Mouse (Mus musculus) regulatory T cell (primary cell): ENCODE results near the gene Arhgap24.

Experiments
- in situ Hi-C: fragments of 300-600 bp; cut with MboI, MseI; formaldehyde crosslinking; loops from one replicate; pipeline ENCODE4 v1.15.1; 2025; ENCODE audit warnings: high pct_unique_total_duplicates

The Arhgap24 gene

DNA sequence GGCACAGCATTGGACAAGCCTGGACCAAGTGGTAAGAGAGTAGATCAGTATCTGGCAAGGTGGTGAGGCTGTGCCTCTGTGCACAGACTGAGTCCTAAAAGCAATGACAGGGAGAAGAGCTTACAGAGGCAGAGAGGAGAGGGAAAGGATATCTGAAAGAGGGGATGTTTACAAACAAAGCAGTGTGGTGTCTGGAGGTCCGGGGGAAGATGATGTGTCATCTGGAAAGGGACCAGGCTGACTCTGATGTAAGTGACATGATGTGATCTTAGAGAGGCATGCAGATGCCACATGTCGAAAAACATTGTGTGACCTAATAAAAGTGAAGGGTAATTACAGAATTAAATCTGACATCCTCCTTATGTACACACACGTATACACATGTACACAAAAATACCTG, 307.2 kb downstream of the Arhgap24 start:
- in situ Hi-C loops, result no loop called here

DNA sequence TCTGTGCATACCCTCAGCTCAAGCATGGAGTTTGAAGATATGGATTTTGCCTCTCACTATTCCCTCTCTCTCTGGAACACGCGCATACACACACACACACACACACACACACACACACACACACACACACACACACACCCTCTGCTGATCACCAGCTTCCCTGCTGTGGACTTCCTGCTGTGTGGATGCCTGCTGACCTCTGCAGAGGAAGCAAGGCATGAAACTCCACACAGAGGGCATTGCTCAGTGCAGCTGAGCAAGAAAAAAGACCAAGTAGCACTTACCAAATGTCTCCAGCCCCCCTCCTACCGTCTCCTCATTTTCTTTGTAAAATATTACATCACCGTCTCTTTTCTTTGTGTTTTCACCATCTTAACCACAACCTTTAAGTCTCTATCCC, 310.1 kb downstream of the Arhgap24 start:
- in situ Hi-C loops, result no loop called here

DNA sequence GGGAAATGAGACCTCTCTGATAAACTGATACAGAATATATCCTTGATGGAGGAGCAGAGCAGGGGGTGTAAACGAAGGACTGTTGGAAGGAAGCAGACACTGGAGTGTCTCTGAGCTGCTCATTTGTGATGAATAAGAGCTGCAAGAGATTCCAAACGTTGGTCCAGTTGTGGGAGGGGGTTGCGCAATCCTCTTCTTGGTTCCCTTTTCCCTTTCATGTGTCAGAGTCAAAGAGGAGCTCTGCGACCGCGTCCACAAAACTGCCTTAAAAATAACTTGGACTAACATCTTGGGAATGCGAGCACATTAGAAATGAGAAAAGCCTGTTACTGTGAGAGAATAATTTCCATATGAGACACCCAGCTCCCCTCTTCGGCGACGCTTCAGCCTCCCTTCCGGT, 312.3 kb downstream of the Arhgap24 start:
- in situ Hi-C loops, result no loop called here

DNA sequence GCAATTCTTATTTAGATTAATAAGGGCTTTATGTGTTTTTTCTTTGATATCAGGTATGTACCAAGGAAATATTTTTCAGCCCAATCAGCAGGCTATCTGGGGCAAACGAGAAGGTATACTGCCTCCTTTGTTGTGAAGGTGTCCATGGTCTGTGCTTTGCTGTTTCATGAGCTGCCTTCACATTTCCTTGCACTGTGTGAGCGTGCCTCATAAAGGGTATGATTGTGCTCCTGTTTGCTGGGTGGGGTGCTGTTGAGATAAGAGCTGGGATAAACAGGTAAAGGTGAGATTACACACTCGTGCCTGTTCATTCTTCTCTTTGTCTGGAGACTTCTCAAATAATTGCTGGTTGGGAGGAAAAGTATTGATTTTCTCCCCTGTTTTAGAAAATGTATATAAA, 320.3 kb downstream of the Arhgap24 start:
- in situ Hi-C loops, result no loop called here

DNA sequence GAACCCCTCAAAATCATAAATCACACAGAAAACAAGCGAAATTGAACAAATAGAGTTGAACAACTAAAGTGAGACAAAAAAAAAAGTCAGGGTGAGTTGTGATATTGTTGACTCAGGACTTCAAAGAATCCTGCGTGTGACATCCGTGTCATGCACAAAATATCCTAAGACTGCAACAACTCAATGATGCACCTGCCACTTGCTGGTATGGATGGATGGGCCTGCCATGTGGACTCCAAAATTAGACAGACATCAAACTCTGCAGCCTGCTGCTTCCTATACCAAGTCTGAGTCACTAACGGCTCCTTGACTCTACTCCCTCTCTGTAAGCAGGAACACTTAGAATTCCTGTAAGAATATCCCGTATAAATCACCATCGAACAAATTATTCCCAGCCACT, 321.6 kb downstream of the Arhgap24 start:
- in situ Hi-C loops, result no loop called here

DNA sequence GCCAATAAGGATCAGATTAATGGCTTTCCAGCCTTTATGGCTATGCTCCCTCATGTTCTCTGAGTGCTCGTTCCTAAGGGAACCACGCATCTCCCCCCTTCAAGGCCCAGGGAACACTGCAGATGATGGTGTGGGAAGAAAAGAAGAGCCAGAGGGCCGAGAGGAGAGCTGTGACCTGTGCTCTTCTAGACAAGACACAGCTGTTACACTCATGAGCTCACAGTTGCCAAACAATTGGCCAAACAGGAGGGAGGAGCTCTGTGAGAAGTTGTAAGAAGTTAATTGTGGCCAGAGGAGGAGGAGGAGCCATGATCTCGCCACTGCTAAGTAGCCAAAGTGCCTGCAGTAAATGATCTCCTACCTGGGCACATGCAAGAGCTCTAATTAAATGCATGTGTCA, 322.5 kb downstream of the Arhgap24 start:
- in situ Hi-C loops, result no loop called here

DNA sequence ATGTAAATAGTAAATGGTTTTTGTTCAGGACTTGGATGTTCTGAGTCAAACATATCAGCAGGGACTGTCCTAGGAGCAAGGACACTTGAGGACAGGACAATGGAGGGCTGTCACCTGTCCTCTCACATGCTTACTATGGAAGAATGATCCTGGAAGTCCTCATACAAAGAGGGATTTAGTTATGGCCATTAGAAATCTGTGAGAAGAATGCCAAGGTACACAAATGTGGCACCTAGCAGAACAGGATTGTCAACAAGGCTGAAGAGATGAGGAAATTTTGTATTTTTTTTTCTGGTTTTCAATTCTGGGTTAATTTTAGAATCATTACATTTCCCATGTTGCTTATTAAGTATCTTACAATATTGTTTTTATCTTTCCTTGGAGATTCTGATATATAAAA, 326.3 kb downstream of the Arhgap24 start:
- in situ Hi-C loops, result no loop called here

DNA sequence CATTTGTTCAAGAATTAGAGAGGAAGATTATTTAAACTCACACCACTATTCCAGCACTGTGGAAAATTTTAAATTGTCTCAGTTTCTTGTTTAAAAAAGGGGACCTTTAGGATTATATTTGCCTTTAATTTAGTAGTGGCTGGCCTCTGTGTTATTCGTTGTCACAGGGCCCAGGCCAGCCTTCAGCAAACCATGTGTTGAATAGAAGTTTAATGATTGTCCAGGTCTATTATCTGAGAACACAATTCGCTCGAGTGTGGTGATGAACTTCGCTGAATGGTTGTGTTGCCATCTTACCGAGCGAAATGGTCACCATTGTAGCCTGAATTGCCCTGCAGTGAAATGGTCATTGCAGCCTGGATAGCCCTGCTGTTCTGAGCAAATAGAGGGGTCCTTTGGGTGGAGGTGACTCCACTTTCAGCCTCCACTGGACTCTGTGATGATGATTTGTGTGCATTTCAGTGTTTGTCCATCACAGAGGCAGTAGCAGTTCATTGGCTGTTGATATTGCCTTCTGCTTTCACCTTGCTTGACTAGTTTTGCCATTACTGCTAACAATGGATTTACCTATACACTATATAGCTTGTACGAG, 329.3 kb downstream of the Arhgap24 start:
- in situ Hi-C loops, result no loop called here

DNA sequence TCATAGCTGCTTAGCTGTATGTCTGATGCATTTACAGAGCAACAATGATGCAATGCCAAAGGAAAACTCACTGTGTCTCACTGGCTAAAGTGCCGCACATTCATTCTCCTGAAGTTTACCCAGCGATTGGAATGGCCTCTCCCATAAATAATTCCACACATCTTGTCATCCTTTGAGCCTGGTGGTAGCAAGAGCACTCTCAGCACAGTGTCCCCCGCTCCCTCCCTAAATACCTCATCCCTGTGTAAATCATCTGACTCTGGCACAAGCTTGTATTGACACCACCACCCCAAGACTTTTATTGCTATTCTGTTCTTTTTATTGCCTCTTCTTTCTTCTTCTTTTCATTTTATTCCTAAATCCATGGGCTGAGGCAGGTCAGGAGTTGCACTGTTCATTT, 332.1 kb downstream of the Arhgap24 start:
- in situ Hi-C loops, result no loop called here

DNA sequence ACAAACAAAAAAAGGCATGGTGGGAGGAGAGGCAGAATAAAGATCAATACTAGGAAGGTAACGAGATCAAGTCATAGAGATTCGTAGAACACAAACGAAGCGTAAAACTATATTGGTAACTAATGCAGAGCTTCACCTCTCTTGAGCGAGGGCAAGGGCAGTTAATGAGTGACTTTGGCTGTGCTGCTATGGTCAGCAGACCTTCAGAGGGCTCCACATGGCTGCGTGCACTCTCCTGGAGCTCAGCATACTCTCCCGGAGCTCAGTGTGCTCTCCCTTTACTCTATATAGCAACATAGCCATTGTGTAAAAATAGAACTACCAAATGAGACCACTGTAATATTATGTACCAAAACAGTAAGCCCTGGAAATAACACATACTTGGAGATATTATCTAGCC, 336.4 kb downstream of the Arhgap24 start:
- in situ Hi-C loops, result no loop called here

DNA sequence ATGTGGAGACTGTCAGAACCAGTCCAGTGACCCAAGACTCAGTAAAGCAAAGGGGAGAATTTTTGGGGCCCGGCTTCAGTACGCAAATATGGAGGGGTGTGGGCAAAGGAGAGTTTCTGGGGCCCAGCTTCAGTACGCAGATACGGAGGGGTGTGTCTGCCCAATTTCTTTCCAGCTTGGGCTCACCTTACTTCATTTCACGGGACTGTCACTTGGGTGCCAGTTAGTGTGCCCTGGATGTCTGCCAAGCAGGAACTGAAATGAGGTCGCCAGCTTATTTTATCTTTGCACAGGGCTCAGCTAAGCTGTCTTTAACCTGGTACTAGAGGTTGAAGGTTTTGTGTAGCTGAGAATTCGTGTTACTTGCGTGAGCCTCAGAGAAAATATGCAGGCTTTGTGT, 344.3 kb downstream of the Arhgap24 start:
- in situ Hi-C loops, result no loop called here

DNA sequence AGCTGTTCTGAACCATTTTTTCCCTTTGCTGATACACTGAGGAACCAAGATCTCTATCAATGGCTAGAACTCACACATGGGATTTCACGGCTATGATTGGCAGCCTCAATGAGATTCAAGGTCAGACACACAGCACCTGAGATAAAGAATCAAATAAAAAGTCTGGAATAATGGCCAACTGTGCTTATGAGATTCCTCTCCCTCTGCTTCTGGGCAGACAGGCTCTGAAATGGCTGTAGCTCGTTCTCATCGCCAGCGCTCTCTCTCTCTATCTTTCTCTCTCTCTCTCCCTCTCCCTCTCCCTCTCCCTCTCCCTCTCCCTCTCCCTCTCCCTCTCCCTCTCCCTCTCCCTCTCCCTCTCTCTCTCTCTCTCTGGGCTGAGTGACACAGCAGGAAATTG, 357.9 kb downstream of the Arhgap24 start:
- in situ Hi-C loops, result no loop called here

DNA sequence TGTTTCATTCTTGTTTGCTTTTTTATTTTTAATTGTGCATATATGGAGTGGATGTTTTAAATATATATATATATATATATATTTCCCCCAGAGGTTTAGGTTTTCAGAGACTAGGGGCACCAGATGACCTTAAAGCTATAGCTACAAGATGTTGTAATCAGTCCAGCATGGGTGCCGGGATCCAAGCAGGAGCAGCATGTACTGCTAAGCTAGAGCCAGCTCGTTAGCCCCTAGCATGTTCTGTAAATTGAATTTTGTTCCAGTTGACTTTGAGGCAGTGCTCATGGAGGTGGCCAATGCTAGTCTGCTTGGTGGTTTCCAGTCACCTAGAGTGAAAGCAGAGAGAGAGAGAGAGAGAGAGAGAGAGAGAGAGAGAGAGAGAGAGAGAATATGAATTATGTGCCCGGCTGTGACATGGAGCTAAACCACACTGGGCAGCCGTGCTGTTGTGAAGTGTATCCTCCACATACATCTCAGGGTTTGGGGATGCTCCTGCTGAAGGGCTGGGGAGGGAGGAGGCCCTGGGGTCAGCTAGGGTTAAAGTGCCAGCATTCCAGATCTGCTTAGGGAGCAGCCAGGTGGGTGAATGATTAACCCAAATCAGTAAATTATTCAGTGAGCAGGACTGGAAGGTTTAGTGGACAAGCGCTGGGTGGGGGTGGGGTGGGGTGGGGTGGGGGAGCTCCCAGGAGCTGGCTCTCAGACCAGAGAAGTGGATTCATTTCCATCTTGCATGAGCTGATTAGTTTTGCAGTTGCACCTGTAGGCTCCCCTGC, 362.9 kb downstream of the Arhgap24 start:
- in situ Hi-C loops, result loop anchor here (10.0 kb wide), 1 partner anchor 1239 kb away; no protein-coding TSS in a partner anchor

DNA sequence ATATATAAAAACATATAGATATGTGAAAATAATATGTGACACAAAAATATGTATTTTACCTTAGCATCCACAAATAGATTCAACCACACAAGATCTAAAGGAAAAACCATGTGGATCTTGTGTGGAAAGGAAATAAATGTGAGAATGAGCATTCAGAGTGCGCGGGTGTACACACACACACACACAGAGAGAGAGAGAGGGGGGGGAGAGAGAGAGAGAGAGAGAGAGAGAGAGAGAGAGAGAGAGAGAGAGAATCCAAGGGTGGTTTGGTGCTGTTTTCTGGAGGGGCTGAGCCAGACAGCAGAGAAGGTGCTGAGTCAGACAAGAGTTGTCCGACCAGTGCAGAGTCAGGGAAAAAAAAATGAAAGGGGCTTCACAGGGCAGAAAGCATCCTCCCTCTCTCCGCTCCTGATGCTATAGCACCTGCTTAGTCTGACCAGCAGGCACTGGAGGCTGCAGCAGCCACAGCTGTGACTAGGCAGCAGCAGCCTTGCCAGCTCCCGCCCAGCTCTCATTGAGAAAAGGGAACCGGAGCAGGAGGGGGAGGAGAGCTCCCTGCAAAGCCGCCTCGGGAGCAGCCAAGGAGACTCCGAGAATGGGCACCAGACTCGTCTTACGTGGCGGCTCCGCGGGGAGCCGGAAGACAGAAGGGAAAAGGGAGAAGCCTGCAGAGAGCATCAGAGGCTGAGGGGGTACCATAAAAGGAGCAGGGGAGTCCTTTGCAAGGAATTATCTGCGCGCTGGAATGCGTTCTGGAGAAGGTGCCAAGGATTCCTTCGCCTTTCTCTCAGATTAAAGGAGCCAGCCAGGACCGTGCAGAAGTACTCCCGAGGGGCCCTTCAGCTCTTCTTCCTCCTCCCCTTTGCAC, 363.8 kb downstream of the Arhgap24 start:
- in situ Hi-C loops, result loop anchor here (10.0 kb wide), 1 partner anchor 1240 kb away; no protein-coding TSS in a partner anchor

DNA sequence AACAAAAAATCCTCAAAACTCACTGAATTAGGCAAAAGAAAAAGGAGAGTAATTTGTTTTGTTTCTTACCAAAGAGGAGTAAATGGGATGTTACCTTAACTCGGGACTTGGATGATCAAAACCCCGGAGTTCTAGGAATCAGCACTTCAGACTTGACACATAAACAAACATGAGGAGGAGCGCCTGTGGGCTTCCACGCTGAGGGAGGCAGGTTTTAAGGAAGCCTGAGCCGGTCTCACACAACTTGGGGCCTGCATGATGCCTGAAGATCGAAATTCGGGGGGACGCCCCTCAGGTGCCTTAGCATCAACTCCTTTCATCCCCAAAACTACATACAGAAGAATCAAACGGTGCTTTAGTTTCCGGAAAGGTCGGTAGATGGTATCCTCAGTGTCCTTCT, 364.6 kb downstream of the Arhgap24 start:
- in situ Hi-C loops, result loop anchor here (10.0 kb wide), 1 partner anchor 1241 kb away; no protein-coding TSS in a partner anchor

DNA sequence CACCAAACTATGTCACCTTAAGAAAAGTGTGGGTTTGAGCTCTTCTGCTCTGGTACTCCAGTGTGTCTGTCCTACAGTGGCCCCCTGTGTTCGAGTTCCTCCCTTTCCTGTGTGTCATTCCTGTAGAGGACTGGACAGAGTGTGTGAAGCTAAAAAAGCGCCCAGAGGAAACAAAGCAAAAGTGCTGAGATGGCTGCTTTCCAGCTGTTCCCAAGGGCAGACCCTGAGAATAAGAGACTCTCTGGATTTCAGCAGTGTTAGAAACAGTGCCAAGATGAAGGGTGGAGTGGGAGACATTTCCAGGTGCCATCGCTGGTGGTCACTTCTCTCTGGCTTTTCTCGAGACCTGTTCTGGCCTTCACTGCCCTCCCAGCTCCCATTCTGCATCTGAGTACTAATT, 366.7 kb downstream of the Arhgap24 start:
- in situ Hi-C loops, result loop anchor here (10.0 kb wide), 1 partner anchor 1243 kb away; no protein-coding TSS in a partner anchor

DNA sequence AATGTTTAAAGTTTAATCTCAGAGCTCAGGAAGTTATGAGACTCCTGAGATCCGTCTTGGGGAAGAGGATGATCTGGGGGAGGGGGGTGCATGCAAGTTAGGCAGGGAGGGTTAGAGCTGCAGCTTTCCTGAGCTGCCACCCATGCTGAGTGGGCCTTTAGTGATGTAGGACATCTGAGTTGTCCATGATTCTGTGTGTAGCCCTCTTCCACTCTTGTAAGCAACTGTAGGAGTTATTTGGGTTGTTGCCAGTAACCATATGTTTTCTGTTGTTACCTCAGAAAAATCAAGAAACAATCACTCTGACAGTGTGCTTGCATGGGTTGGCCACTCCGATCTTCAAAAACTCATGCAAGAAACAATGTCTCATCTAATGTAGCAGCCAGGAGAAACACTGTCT, 370.6 kb downstream of the Arhgap24 start:
- in situ Hi-C loops, result no loop called here

DNA sequence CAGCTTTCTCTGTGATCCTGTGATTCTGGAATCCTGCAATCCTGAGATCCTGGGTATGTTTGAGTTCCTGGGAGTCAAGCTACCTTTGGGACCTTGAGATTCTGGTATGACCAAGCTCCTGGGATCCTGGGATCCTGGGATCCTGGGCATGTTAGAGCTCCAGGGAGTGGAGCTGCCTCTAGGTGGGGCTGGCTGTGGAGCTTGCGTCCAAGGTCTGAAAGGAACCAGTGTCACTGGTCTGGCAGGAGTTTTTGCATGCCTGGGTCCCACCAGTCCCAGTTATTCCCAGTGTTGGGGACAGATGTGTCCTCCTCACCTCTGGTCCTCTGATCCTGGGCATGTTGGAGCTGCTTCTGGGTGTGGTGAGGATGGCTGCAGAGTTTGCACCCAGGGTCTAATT, 372.6 kb downstream of the Arhgap24 start:
- in situ Hi-C loops, result no loop called here

DNA sequence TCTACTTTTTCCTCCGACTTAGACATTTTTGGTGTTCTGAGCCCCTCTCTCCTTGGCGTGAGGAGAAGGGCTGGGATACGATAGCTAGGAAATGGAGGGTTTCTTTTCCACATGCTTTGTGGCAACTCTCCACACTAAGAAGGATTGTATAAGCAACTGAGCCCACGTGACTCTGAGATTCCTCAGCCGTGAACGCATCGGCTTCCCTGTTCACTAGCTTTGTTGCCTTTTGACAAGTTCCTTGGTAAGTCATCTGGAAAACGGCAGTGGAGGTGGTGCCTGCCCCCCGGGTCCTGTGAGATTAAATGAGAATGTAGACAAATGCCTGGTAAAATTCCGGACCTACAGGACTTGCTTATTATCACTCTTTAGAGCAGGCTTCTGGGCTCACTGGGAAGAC, 374.6 kb downstream of the Arhgap24 start:
- in situ Hi-C loops, result no loop called here

DNA sequence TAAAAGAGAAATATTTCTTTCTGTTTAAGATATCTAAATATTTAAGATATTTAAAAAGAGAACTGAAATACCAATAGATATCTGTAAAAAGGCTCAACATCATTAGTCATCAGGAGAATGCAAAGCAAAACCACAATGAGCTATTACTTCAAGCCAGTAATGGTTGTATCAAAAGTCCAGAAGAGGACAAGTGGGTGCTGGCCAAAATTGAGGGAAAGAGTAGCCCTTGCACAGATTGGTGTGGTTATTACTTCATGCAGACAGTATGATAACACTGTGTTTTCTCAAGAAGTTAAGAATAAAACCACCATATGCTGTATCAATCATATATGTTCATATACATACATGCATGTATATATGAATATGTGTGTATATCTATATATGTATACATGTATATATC, 376.9 kb downstream of the Arhgap24 start:
- in situ Hi-C loops, result no loop called here

DNA sequence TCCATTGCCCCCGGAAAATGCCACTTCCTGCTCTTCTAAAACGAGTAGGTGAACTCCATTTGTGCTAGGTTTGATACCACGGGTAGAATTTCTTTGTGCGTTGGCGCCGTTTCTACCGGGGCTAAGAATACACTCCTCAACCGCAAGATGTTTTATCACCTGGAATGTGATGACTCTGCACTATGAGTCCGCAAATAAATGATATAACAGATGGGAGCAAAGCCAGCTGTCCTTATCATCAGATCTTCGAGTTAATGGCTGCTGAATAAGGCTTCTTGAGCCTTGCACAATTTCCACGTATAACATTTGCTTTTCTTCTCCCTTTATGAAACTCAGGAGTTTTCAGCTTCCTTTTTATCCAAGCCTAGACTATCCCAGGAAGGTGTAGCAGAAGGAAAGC, 378.6 kb downstream of the Arhgap24 start:
- in situ Hi-C loops, result no loop called here

DNA sequence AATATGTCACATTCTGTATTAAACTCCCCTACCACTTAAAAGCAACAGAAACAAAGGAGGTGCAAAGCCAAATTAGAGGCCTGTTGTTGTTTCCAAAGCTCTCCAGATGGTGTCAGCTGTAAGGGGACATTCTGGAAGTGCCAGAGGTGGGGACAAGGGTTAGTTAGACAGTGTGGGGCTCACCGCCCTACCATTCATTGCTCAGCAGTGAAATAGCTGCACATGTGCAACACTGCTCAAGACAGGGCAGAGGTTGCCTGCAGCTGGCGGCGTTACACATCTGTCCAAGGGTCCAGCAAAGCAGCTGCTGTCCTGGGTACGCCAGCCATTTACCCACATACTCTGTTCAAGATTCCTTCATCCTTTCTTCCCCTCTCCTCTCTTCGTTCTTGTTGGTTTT, 387.0 kb downstream of the Arhgap24 start:
- in situ Hi-C loops, result no loop called here
